ENCODE assay signal across 7 mouse cellular contexts in genomic region chr3:90465686-90466310, GRCm38 (mm10). TPM values are rescaled to one million over a fixed set of nuclear protein-coding genes. Genes with fewer than 3 reads are reported as not detected.
A peak's percentile ranks its signal among the peaks of the same experiment; 100 is the strongest.
DNase-seq lines count a peak whose midpoint lies in the region; ATAC-seq and TF ChIP-seq lines count a peak whose summit lies in the region.

Gene Npr1 (minus strand): TSS chr3:90465866.

- under 1% methylated on average over 43 of the region's 49 CpGs for whole genome bisulfite sequencing in bone marrow, adult 2 months
- 0% methylated on average over 34 of the region's 49 CpGs for WGBS in hindbrain, embryonic 14.5 days
- under 1% methylated on average over 37 of the region's 49 CpGs for WGBS in limb, embryonic 15.5 days
- WGBS in midbrain, embryonic 14.5 days: under 1% methylated on average over 37 of the region's 49 CpGs

- H3K36me3 ChIP-seq in hindbrain, embryonic 14.5 days (replicated peaks; ENCODE audit: control insufficient read depth, insufficient read depth): no peaks in the 10 kb centered on the region
- no peaks in the 10 kb centered on the region for H3K36me3 ChIP-seq in limb, embryonic 15.5 days
- no peaks in the 10 kb centered on the region for H3K36me3 ChIP-seq in midbrain, embryonic 14.5 days (ENCODE audit: control insufficient read depth, insufficient read depth, low read length)

- TF ChIP-seq CTCF in bone marrow, adult 2 months (IDR thresholded peaks at IDR 0.05; ENCODE audit: control insufficient read depth, insufficient read depth, low read length): no peak

- H3K27ac ChIP-seq in bone marrow, adult 2 months (ENCODE audit: control insufficient read depth, insufficient read depth, low read depth, low read length, poor library complexity): no peak within 1 kb of the TSS; the same call in 1 of the 2 replicates
- H3K27ac ChIP-seq in hindbrain, embryonic 14.5 days: no peak within 1 kb of the TSS
- no peak within 1 kb of the TSS for H3K27ac ChIP-seq in limb, embryonic 15.5 days
- no peak within 1 kb of the TSS for H3K27ac ChIP-seq in midbrain, embryonic 14.5 days (replicated peaks; ENCODE audit: low read depth, low read length)

- H3K4me1 ChIP-seq in bone marrow, adult 2 months (ENCODE audit: control insufficient read depth, insufficient read depth, low read length): no peaks in the 10 kb centered on the region
- H3K4me1 ChIP-seq in hindbrain, embryonic 14.5 days (replicated peaks; ENCODE audit: control insufficient read depth, insufficient read depth, low read length): peaks cover 3% of the 10 kb centered on the region; the same call in 1 of the 2 replicates
- peaks cover 20% of the 10 kb centered on the region for H3K4me1 ChIP-seq in limb, embryonic 15.5 days
- H3K4me1 ChIP-seq in midbrain, embryonic 14.5 days (ENCODE audit: control insufficient read depth, insufficient read depth, low read length): peaks cover 8% of the 10 kb centered on the region; the same call in 1 of the 2 replicates

- DNase-seq in MN1 (ENCODE audit: low spot score): peak; percentile 27
- peak; percentile 61 for DNase-seq in gastrocnemius, postnatal 10 days
- DNase-seq in hindbrain, embryonic 14.5 days (ENCODE audit: low spot score): no peak
- DNase-seq in midbrain, embryonic 14.5 days: peak; percentile 50

- TF ChIP-seq POLR2A in bone marrow, adult 2 months (IDR thresholded peaks at IDR 0.05; ENCODE audit: borderline replicate concordance, control insufficient read depth, low read depth, low read length): no peak

- H3K9ac ChIP-seq in hindbrain, embryonic 14.5 days: peak within 1 kb of the TSS; percentile 58
- H3K9ac ChIP-seq in limb, embryonic 15.5 days: peak within 1 kb of the TSS; percentile 31
- H3K9ac ChIP-seq in midbrain, embryonic 14.5 days (replicated peaks; ENCODE audit: low read length): peak within 1 kb of the TSS; percentile 45

- H3K4me3 ChIP-seq in bone marrow, adult 2 months (replicated peaks; ENCODE audit: control insufficient read depth, low read depth, low read length): peak within 1 kb of the TSS; percentile 29
- H3K4me3 ChIP-seq in hindbrain, embryonic 14.5 days (replicated peaks; ENCODE audit: low read length): peak within 1 kb of the TSS; percentile 56
- peak within 1 kb of the TSS; percentile 48 for H3K4me3 ChIP-seq in limb, embryonic 15.5 days
- H3K4me3 ChIP-seq in midbrain, embryonic 14.5 days (replicated peaks; ENCODE audit: low read depth, low read length): peak within 1 kb of the TSS; percentile 50

- no peaks in the 10 kb centered on the region for H3K9me3 ChIP-seq in hindbrain, embryonic 14.5 days (ENCODE audit: control insufficient read depth, low read length)
- H3K9me3 ChIP-seq in limb, embryonic 15.5 days: no peaks in the 10 kb centered on the region
- no peaks in the 10 kb centered on the region for H3K9me3 ChIP-seq in midbrain, embryonic 14.5 days (ENCODE audit: control insufficient read depth, low read length)

- peaks cover 40% of the 10 kb centered on the region for H3K27me3 ChIP-seq in hindbrain, embryonic 14.5 days (ENCODE audit: control insufficient read depth, insufficient read depth, low read length)
- H3K27me3 ChIP-seq in limb, embryonic 15.5 days: peaks cover 50% of the 10 kb centered on the region
- H3K27me3 ChIP-seq in midbrain, embryonic 14.5 days (ENCODE audit: control insufficient read depth, insufficient read depth, low read length): peaks cover 45% of the 10 kb centered on the region

- ATAC-seq in hindbrain, embryonic 14.5 days (ENCODE audit: low FRiP score): peak; percentile 56; the same call in 1 of the 2 replicates
- no peak for ATAC-seq in limb, embryonic 15.5 days (ENCODE audit: insufficient number of reproducible peaks, low FRiP score, low TSS enrichment, low read depth)
- peak; percentile 26; the same call in 1 of the 2 replicates for ATAC-seq in midbrain, embryonic 14.5 days (ENCODE audit: low FRiP score, low TSS enrichment)
- no peak for ATAC-seq in erythroid progenitor cell, adult 5-6 weeks (replicated peaks; ENCODE audit: low FRiP score, poor library complexity, severe bottlenecking)

- peak within 1 kb of the TSS; percentile 93 for H3K4me2 ChIP-seq in hindbrain, embryonic 14.5 days (replicated peaks)
- peak within 1 kb of the TSS; percentile 93 for H3K4me2 ChIP-seq in limb, embryonic 15.5 days
- H3K4me2 ChIP-seq in midbrain, embryonic 14.5 days (ENCODE audit: low read length): peak within 1 kb of the TSS; percentile 88

RNA-seq across cellular contexts. Expression of gene Npr1, which starts in this region (rescaled TPM):
- polyA plus RNA-seq in bone marrow, adult 2 months (2011; ENCODE audit: insufficient read depth, insufficient read length, low replicate concordance, missing spikeins): 6.4 and 10.6 TPM in 2 replicates
- total RNA-seq in gastrocnemius, postnatal 10 days (2021): 10 to 100 TPM; 18.7 to 21.4 TPM
- polyA plus RNA-seq in hindbrain, embryonic 14.5 days (2014; fragmentation: Nextera tagmentation; extraction: Ambion mirVana): 2.8 and 4.0 TPM in 2 replicates
- polyA plus RNA-seq in limb, embryonic 15.5 days (2015; fragmentation: Nextera tagmentation; extraction: Ambion mirVana): 5.4 and 6.7 TPM in 2 replicates
- polyA plus RNA-seq in midbrain, embryonic 14.5 days (2014; fragmentation: Nextera tagmentation; extraction: Ambion mirVana): 0.65 and 2.3 TPM in 2 replicates
- total RNA-seq in erythroid progenitor cell, adult 5-6 weeks (2015; ENCODE audit: low replicate concordance): not detected in 2 replicates
- not detected in 2 replicates for total RNA-seq in erythroid progenitor cell, adult 5-6 weeks (2017; ENCODE audit: low replicate concordance)

Comparison
In these comparisons a context has a peak if more than half of its experiments do, and no peak if none do; other contexts are left out.
1. RNA of gene Npr1 (total RNA-seq): 18.7 to 21.4 TPM in gastrocnemius, postnatal 10 days; not detected in erythroid progenitor cell, adult 5-6 weeks; every median in the first group is over 10 times any median in the second.
2. ATAC-seq: peak in hindbrain, embryonic 14.5 days (single experiment) and midbrain, embryonic 14.5 days (single experiment); none in limb, embryonic 15.5 days (single experiment) and erythroid progenitor cell, adult 5-6 weeks (single experiment).
3. Peak in every context shown above with its lines, with median percentiles within 50 percentile points of each other: H3K4me3 ChIP-seq, H3K4me2 ChIP-seq and H3K9ac ChIP-seq.